Mouse (Mus musculus) hindbrain, embryonic 15.5 days (tissue): ENCODE measurements around the gene Dscam. TPM values are rescaled to one million over a fixed set of nuclear protein-coding genes. Genes with fewer than 3 reads are reported as not detected.

Source experiments
- ATAC-seq: fragments of 200-750 bp; cut with Nextera tagmentation; 2 replicates; pipeline ENCODE4 v1.8.0; 2017; ENCODE audit warnings: low read depth, moderate number of reproducible peaks, moderate TSS enrichment; ENCODE audit not compliant: low FRiP score
- H3K27ac ChIP-seq: fragments of 300-500 bp; sonication (generic); replicated peaks from 2 replicates; pipeline ENCODE4 v1.5.1; 2015; ENCODE audit warnings: mild to moderate bottlenecking, inconsistent platforms
- H3K27me3 ChIP-seq: fragments of 300-500 bp; sonication (generic); 2 replicates; pipeline ENCODE4 v1.6.1; 2015; ENCODE audit warnings: control low read depth, inconsistent platforms
- H3K36me3 ChIP-seq: fragments of 300-500 bp; sonication (generic); 2 replicates; pipeline ENCODE4 v1.6.1; 2015; ENCODE audit warnings: control low read depth, inconsistent platforms
- H3K4me1 ChIP-seq: fragments of 300-500 bp; sonication (generic); replicated peaks from 2 replicates; pipeline ENCODE4 v1.6.1; 2015; ENCODE audit warnings: control low read depth, inconsistent platforms
- H3K4me2 ChIP-seq: fragments of 300-500 bp; sonication (generic); 2 replicates; pipeline ENCODE4 v1.6.1; 2015; ENCODE audit warnings: moderate library complexity, mild to moderate bottlenecking, inconsistent platforms
- H3K4me3 ChIP-seq: fragments of 300-500 bp; sonication (generic); 2 replicates; pipeline ENCODE4 v1.5.1; 2015; ENCODE audit warnings: mild to moderate bottlenecking, inconsistent platforms
- H3K9ac ChIP-seq: fragments of 300-500 bp; sonication (generic); 2 replicates; pipeline ENCODE4 v1.6.1; 2015; ENCODE audit warnings: inconsistent platforms
- H3K9me3 ChIP-seq: fragments of 300-500 bp; sonication (generic); 2 replicates; pipeline ENCODE4 v1.6.1; 2016; ENCODE audit warnings: control low read depth, inconsistent platforms
- WGBS: fragments of 180-500 bp; shearing (Covaris S2); methylation state at CpG from one replicate; pipeline ENCODE4 v1.1.7; 2015; 5-methylcytosine and 5-hydroxymethylcytosine counted together
- polyA plus RNA-seq: library from polyadenylated mRNA; unstranded; fragments of >200 nt; fragmentation: Nextera tagmentation; extraction: Ambion mirVana; gene quantifications from 2 replicates; pipeline ENCODE4 v1.2.1, GENCODE M21; 2015

Gene Dscam
- polyA plus RNA-seq, 1 experiment from 2014 or later = 15.1 TPM

GRCm38 (mm10) chr16:96556621-96557020 lies 613.9 kb downstream of the Dscam start:
- Histone ChIP-seq H3K27me3 (no peaks in the 10 kb centered on the region), H3K9me3 (no peaks in the 10 kb centered on the region), H3K27ac (no peak overlapping the region), H3K4me2 (no peak overlapping the region), H3K36me3 (no peaks in the 10 kb centered on the region), H3K4me1 (no peaks in the 10 kb centered on the region), H3K4me3 (no peak overlapping the region), H3K9ac (no peak overlapping the region)
- WGBS = 61% methylated on average over 3 of the region's 3 CpGs
- ATAC-seq = no peak

DNA sequence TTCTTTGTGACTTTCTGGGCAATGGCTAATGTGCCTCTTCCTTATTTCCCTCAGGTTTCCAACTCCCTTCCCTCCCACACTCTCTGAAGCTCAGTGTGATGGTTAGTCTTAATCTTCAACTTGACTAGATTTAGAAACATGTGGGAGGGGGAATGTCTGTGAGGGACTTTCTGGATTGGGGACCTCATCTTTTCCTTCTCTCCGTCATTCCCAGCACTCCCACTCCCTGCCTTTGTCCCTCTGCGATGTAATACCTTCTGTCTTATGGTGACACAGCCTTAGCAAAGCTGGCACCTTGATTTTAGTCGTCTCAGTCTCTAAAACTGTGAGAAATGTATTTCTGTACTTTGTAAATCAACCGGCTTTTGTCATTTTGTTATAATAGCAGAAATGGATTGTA lies 615.1 kb downstream of the Dscam start:
- no peaks in the 10 kb centered on the region for H3K36me3 ChIP-seq
- H3K4me2 ChIP-seq = no peak overlapping the region
- 83% methylated on average over 4 of the region's 4 CpGs for WGBS
- no peak overlapping the region for H3K9ac ChIP-seq
- no peaks in the 10 kb centered on the region for H3K9me3 ChIP-seq
- H3K4me1 ChIP-seq = no peaks in the 10 kb centered on the region
- H3K4me3 ChIP-seq = no peak overlapping the region
- ATAC-seq = no peak
- no peaks in the 10 kb centered on the region for H3K27me3 ChIP-seq
- H3K27ac ChIP-seq = no peak overlapping the region

- Histone ChIP-seq H3K4me1 (0 out of 2 replicates have a peak, but pooled peaks cover 5% of the 10 kb centered on the region), H3K4me2 (no peak overlapping the region), H3K9me3 (no peaks in the 10 kb centered on the region), H3K27me3 (no peaks in the 10 kb centered on the region), H3K4me3 (no peak overlapping the region), H3K27ac (no peak overlapping the region), H3K36me3 (no peaks in the 10 kb centered on the region), H3K9ac (no peak overlapping the region)
- 61% methylated on average over 2 of the region's 2 CpGs for WGBS
- no peak for ATAC-seq
Measured at GRCm38 (mm10) chr16:96552680-96553079, 617.9 kb downstream of the Dscam start.

DNA sequence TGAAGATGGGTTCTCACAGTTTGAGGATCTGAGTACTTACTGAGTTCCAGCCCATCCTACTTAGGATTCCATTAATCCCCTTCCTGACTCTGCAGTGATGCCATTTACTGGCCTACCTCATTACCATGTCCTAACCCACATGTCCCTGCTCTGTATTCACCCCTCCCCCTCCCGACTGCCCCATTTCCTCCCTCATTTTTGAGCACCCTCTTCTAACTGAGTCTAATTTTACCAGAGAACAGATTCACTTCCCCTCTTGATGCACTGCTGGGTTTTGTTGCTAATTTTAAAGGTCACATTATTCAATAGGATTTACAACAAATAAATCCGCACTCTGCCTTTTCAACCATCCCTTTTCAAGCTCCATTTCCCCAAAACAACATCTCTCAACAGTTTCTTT lies 629.5 kb downstream of the Dscam start:
- H3K27ac ChIP-seq = no peak overlapping the region
- no peaks in the 10 kb centered on the region for H3K9me3 ChIP-seq
- no peaks in the 10 kb centered on the region for H3K27me3 ChIP-seq
- H3K36me3 ChIP-seq = no peaks in the 10 kb centered on the region
- H3K4me2 ChIP-seq = no peak overlapping the region
- no peaks in the 10 kb centered on the region for H3K4me1 ChIP-seq
- H3K4me3 ChIP-seq = no peak overlapping the region
- no peak overlapping the region for H3K9ac ChIP-seq
- ATAC-seq = no peak
- 66% methylated on average over 2 of the region's 2 CpGs for WGBS

Other genes starting within 250 kb of the Dscam start
- gene Bace2, start 186.0 kb upstream of the Dscam start, polyA plus RNA-seq = 8.2 and 8.3 TPM in 2 replicates